Mouse (Mus musculus) bone marrow, adult 2 months (tissue): ENCODE results near the gene Nmral1.

Experiments used
- CTCF ChIP-seq: fragments of 200-500 bp; IDR thresholded peaks from 2 replicates; pipeline ENCODE4 v1.5.1; 2011; ENCODE audit warnings: low read length, control low read depth; ENCODE audit not compliant: control insufficient read depth, insufficient read depth
- POLR2A ChIP-seq: fragments of 200-500 bp; IDR thresholded peaks from 2 replicates; pipeline ENCODE4 v1.6.1; 2011; ENCODE audit warnings: low read depth, mild to moderate bottlenecking, control low read depth, low read length, borderline replicate concordance; ENCODE audit not compliant: control insufficient read depth

DNA sequence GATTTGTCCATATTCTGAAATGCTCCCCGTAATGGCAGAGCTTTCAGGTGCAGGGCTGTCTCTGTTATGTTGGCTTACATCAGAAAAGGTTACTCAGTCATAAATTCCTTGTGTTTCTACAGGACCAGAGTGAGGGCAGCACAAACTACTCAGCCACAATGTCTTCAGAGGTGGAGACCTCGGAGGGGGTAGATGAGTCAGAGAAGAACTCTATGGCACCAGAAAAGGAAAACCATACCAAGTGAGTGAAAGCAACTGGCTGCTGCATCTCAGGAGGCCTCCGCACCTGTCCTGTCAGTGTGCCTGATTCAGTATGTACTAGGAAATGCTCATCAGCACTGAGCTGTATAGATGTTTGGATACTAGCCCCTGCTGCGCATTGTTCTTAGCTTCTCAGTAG, 43.3 kb upstream of the Nmral1 start:
- TF ChIP-seq POLR2A (no peak), CTCF (no peak)
